Mouse (Mus musculus): ENCODE results near the gene Tcf7l1. TPM values are rescaled to one million over a fixed set of nuclear protein-coding genes. Genes with fewer than 3 reads are reported as not detected.

Tcf7l1 gene
- polyA plus RNA-seq, 1 experiment from 2014 or later = 6.2 TPM

GRCm38 (mm10) chr6:72604066-72604465 lies 185.0 kb downstream of the Tcf7l1 start:
- peaks cover 27% of the 10 kb centered on the region for H3K36me3 ChIP-seq
- no peaks in the 10 kb centered on the region for H3K9me3 ChIP-seq
- H3K27me3 ChIP-seq = no peaks in the 10 kb centered on the region
- ATAC-seq (replicated peaks) = no peak
- H3K4me3 ChIP-seq = no peak overlapping the region
- no peak overlapping the region for H3K27ac ChIP-seq (replicated peaks)
- WGBS = 92% methylated on average over 2 of the region's 2 CpGs
- H3K4me1 ChIP-seq = peaks cover 1% of the 10 kb centered on the region; the same call in 1 of the 2 replicates
- no peak overlapping the region for H3K9ac ChIP-seq (replicated peaks)
- H3K4me2 ChIP-seq (replicated peaks) = no peak overlapping the region

- no peak for ATAC-seq (replicated peaks)
- 46% methylated on average over 1 of the region's 1 CpGs for WGBS
- no peaks in the 10 kb centered on the region for H3K27me3 ChIP-seq
- no peak overlapping the region for H3K9ac ChIP-seq (replicated peaks)
- H3K4me2 ChIP-seq (replicated peaks) = no peak overlapping the region
- no peak overlapping the region for H3K27ac ChIP-seq (replicated peaks)
- peaks cover 17% of the 10 kb centered on the region for H3K36me3 ChIP-seq
- H3K4me3 ChIP-seq = no peak overlapping the region
- no peaks in the 10 kb centered on the region for H3K9me3 ChIP-seq
- peaks cover 19% of the 10 kb centered on the region for H3K4me1 ChIP-seq
These were observed 187.3 kb downstream of the Tcf7l1 start for GRCm38 (mm10) chr6:72601732-72602131.

- no peak overlapping the region for H3K4me3 ChIP-seq
- H3K4me1 ChIP-seq = peaks cover 19% of the 10 kb centered on the region
- H3K27me3 ChIP-seq = no peaks in the 10 kb centered on the region
- H3K9me3 ChIP-seq = no peaks in the 10 kb centered on the region
- no peak overlapping the region for H3K27ac ChIP-seq (replicated peaks)
- WGBS = 83% methylated on average over 12 of the region's 12 CpGs
- ATAC-seq (replicated peaks) = no peak
- no peak overlapping the region for H3K9ac ChIP-seq (replicated peaks)
- no peak overlapping the region for H3K4me2 ChIP-seq (replicated peaks)
- peaks cover 7% of the 10 kb centered on the region for H3K36me3 ChIP-seq
These were observed 188.3 kb downstream of the Tcf7l1 start for GRCm38 (mm10) chr6:72600771-72601170.

- Histone ChIP-seq H3K4me3 (no peak overlapping the region), H3K9ac (replicated peaks) (no peak overlapping the region), H3K4me1 (peaks cover 19% of the 10 kb centered on the region), H3K9me3 (no peaks in the 10 kb centered on the region), H3K27me3 (no peaks in the 10 kb centered on the region), H3K36me3 (peaks cover 2% of the 10 kb centered on the region; the same call in 1 of the 2 replicates), H3K4me2 (replicated peaks) (no peak overlapping the region), H3K27ac (replicated peaks) (no peak overlapping the region)
- no peak for ATAC-seq (replicated peaks)
- 71% methylated on average over 6 of the region's 6 CpGs for WGBS
These were observed 188.8 kb downstream of the Tcf7l1 start for GRCm38 (mm10) chr6:72600216-72600615.

GRCm38 (mm10) chr6:72598791-72599557 lies 190.1 kb downstream of the Tcf7l1 start:
- peak; percentile 0; the same call in 1 of the 2 replicates for ATAC-seq (replicated peaks)
- Histone ChIP-seq H3K9me3 (no peaks in the 10 kb centered on the region), H3K36me3 (no peaks in the 10 kb centered on the region), H3K27ac (replicated peaks) (peak overlapping the region; percentile 69), H3K9ac (replicated peaks) (peak overlapping the region; percentile 76), H3K4me2 (replicated peaks) (peak overlapping the region; percentile 83), H3K4me1 (peaks cover 19% of the 10 kb centered on the region), H3K4me3 (peak overlapping the region; percentile 74), H3K27me3 (no peaks in the 10 kb centered on the region)
- 36% methylated on average over 12 of the region's 12 CpGs for WGBS

- Histone ChIP-seq H3K4me3 (peak within 1 kb of the TSS; percentile 74), H3K9ac (replicated peaks) (peak within 1 kb of the TSS; percentile 76), H3K9me3 (no peaks in the 10 kb centered on the region), H3K36me3 (no peaks in the 10 kb centered on the region), H3K27ac (replicated peaks) (peak within 1 kb of the TSS; percentile 69), H3K4me2 (replicated peaks) (peak within 1 kb of the TSS; percentile 83), H3K4me1 (peaks cover 19% of the 10 kb centered on the region), H3K27me3 (no peaks in the 10 kb centered on the region)
- peak; percentile 94 for ATAC-seq (replicated peaks)
- WGBS = under 1% methylated on average over 38 of the region's 38 CpGs
These were observed 190.9 kb downstream of the Tcf7l1 start, which contains the start of the genes Elmod3 and Retsat for GRCm38 (mm10) chr6:72597956-72598753. Gene Elmod3 (minus strand): TSS chr6:72598413. Gene Retsat (plus strand): TSS chr6:72598475.

- peak overlapping the region; percentile 76 for H3K9ac ChIP-seq (replicated peaks)
- 52% methylated on average over 13 of the region's 13 CpGs for WGBS
- peaks cover 19% of the 10 kb centered on the region for H3K4me1 ChIP-seq
- no peaks in the 10 kb centered on the region for H3K27me3 ChIP-seq
- ATAC-seq (replicated peaks) = no peak
- peak overlapping the region; percentile 74 for H3K4me3 ChIP-seq
- no peaks in the 10 kb centered on the region for H3K9me3 ChIP-seq
- H3K27ac ChIP-seq (replicated peaks) = no peak overlapping the region
- peak overlapping the region; percentile 83 for H3K4me2 ChIP-seq (replicated peaks)
- no peaks in the 10 kb centered on the region for H3K36me3 ChIP-seq
These were observed 191.8 kb downstream of the Tcf7l1 start for GRCm38 (mm10) chr6:72597083-72597874.

GRCm38 (mm10) chr6:72593914-72594313 lies 195.1 kb downstream of the Tcf7l1 start:
- Histone ChIP-seq H3K9me3 (no peaks in the 10 kb centered on the region), H3K27me3 (no peaks in the 10 kb centered on the region), H3K4me1 (peaks cover 16% of the 10 kb centered on the region), H3K9ac (replicated peaks) (no peak overlapping the region), H3K4me2 (replicated peaks) (no peak overlapping the region), H3K36me3 (no peaks in the 10 kb centered on the region), H3K4me3 (no peak overlapping the region), H3K27ac (replicated peaks) (no peak overlapping the region)
- WGBS = 63% methylated on average over 5 of the region's 5 CpGs
- ATAC-seq (replicated peaks) = no peak

GRCm38 (mm10) chr6:72593011-72593803 lies 195.8 kb downstream of the Tcf7l1 start:
- no peak for ATAC-seq (replicated peaks)
- Histone ChIP-seq H3K27ac (replicated peaks) (no peak overlapping the region), H3K4me3 (no peak overlapping the region), H3K4me1 (peaks cover 12% of the 10 kb centered on the region), H3K27me3 (no peaks in the 10 kb centered on the region), H3K9me3 (no peaks in the 10 kb centered on the region), H3K4me2 (replicated peaks) (no peak overlapping the region), H3K36me3 (no peaks in the 10 kb centered on the region), H3K9ac (replicated peaks) (no peak overlapping the region)
- 80% methylated on average over 6 of the region's 6 CpGs for WGBS

- H3K9me3 ChIP-seq = no peaks in the 10 kb centered on the region
- no peaks in the 10 kb centered on the region for H3K4me1 ChIP-seq
- no peak overlapping the region for H3K4me3 ChIP-seq
- H3K9ac ChIP-seq (replicated peaks) = no peak overlapping the region
- H3K27ac ChIP-seq (replicated peaks) = no peak overlapping the region
- H3K4me2 ChIP-seq (replicated peaks) = no peak overlapping the region
- no peak for ATAC-seq (replicated peaks)
- H3K36me3 ChIP-seq = 0 out of 2 replicates have a peak, but pooled peaks cover 3% of the 10 kb centered on the region
- no peaks in the 10 kb centered on the region for H3K27me3 ChIP-seq
These were observed 198.9 kb downstream of the Tcf7l1 start for GRCm38 (mm10) chr6:72590111-72590510.

- Histone ChIP-seq H3K4me2 (replicated peaks) (no peak overlapping the region), H3K36me3 (0 out of 2 replicates have a peak, but pooled peaks cover 3% of the 10 kb centered on the region), H3K27ac (replicated peaks) (no peak overlapping the region), H3K27me3 (no peaks in the 10 kb centered on the region), H3K9me3 (no peaks in the 10 kb centered on the region), H3K4me1 (no peaks in the 10 kb centered on the region), H3K4me3 (no peak overlapping the region), H3K9ac (replicated peaks) (no peak overlapping the region)
- ATAC-seq (replicated peaks) = no peak
These were observed 200.7 kb downstream of the Tcf7l1 start for GRCm38 (mm10) chr6:72588307-72588706.
